Mouse (Mus musculus): ENCODE measurements around the gene Lgr4.

Lgr4 gene

GRCm38 (mm10) chr2:109921298-109922035 lies 4.0 kb downstream of the Lgr4 start:
- no peak for DNase-seq (ENCODE audit: low spot score in 2 of 2)

- DNase-seq (ENCODE audit: low spot score in 2 of 2), result no peak
Measured at GRCm38 (mm10) chr2:109922306-109922705, 4.9 kb downstream of the Lgr4 start.

GRCm38 (mm10) chr2:109923031-109923430 lies 5.6 kb downstream of the Lgr4 start:
- DNase-seq (ENCODE audit: low spot score in 2 of 2), result no peak

- DNase-seq (ENCODE audit: low spot score in 2 of 2), result no peak
Measured at GRCm38 (mm10) chr2:109923945-109924344, 6.5 kb downstream of the Lgr4 start.

GRCm38 (mm10) chr2:109926984-109927383 lies 9.5 kb downstream of the Lgr4 start:
- DNase-seq (ENCODE audit: low spot score in 2 of 2), result no peak

- no peak for DNase-seq (ENCODE audit: low spot score in 2 of 2)
Measured at GRCm38 (mm10) chr2:109927446-109927845, 10.0 kb downstream of the Lgr4 start.

- no peak for DNase-seq (ENCODE audit: low spot score in 2 of 2)
Measured at GRCm38 (mm10) chr2:109927876-109928275, 10.4 kb downstream of the Lgr4 start.

- no peak for DNase-seq (ENCODE audit: low spot score in 2 of 2)
Measured at GRCm38 (mm10) chr2:109928791-109929190, 11.3 kb downstream of the Lgr4 start.

- DNase-seq (ENCODE audit: low spot score in 2 of 2), result no peak
Measured at GRCm38 (mm10) chr2:109929256-109929655, 11.8 kb downstream of the Lgr4 start.

GRCm38 (mm10) chr2:109930366-109930765 lies 12.9 kb downstream of the Lgr4 start:
- DNase-seq (ENCODE audit: low spot score in 2 of 2), result no peak

GRCm38 (mm10) chr2:109930771-109931170 lies 13.3 kb downstream of the Lgr4 start:
- no peak for DNase-seq (ENCODE audit: low spot score in 2 of 2)

- no peak for DNase-seq (ENCODE audit: low spot score in 2 of 2)
Measured at GRCm38 (mm10) chr2:109931978-109932780, 14.7 kb downstream of the Lgr4 start.

- no peak for DNase-seq (ENCODE audit: low spot score in 2 of 2)
Measured at GRCm38 (mm10) chr2:109933151-109933550, 15.7 kb downstream of the Lgr4 start.

- DNase-seq (ENCODE audit: low spot score in 2 of 2), result no peak
Measured at GRCm38 (mm10) chr2:109934086-109934485, 16.6 kb downstream of the Lgr4 start.

GRCm38 (mm10) chr2:109935194-109935593 lies 17.7 kb downstream of the Lgr4 start:
- no peak for DNase-seq (ENCODE audit: low spot score in 2 of 2)

GRCm38 (mm10) chr2:109935754-109936409 lies 18.4 kb downstream of the Lgr4 start:
- DNase-seq (ENCODE audit: low spot score in 2 of 2), result no peak

- no peak for DNase-seq (ENCODE audit: low spot score in 2 of 2)
Measured at GRCm38 (mm10) chr2:109936410-109936755, 18.9 kb downstream of the Lgr4 start.

GRCm38 (mm10) chr2:109941973-109942444 lies 24.6 kb downstream of the Lgr4 start:
- DNase-seq (ENCODE audit: low spot score in 2 of 2), result no peak

GRCm38 (mm10) chr2:109942810-109943570 lies 25.5 kb downstream of the Lgr4 start:
- no peak for DNase-seq (ENCODE audit: low spot score in 2 of 2)

GRCm38 (mm10) chr2:109944995-109945394 lies 27.5 kb downstream of the Lgr4 start:
- no peak for DNase-seq (ENCODE audit: low spot score in 2 of 2)

- DNase-seq (ENCODE audit: low spot score in 2 of 2), result no peak
Measured at GRCm38 (mm10) chr2:109945532-109945931, 28.1 kb downstream of the Lgr4 start.

GRCm38 (mm10) chr2:109946426-109946825 lies 29.0 kb downstream of the Lgr4 start:
- no peak for DNase-seq (ENCODE audit: low spot score in 2 of 2)
